ENCODE assay signal across 17 mouse cellular contexts in genomic region chr8:81581817-81582437, GRCm38 (mm10).
DNase-seq lines count a peak whose midpoint lies in the region; ATAC-seq and TF ChIP-seq lines count a peak whose summit lies in the region.
"Had no signal": no experiment of that assay in that cellular context is flagged by ENCODE, and none has a peak within 500 bp of the region (broad histone marks: within the 10 kb centered on the region; RNA-seq: fewer than 3 reads in every experiment).

No protein-coding gene starts in this region.

- no peak overlapping the region for H3K4me2 ChIP-seq in liver, embryonic 12.5 days
- H3K4me2 ChIP-seq: heart, embryonic 13.5 days; limb, embryonic 15.5 days; lung, embryonic 15.5 days; midbrain, embryonic 13.5 days had no signal

- 0 out of 2 replicates have a peak, but pooled peaks have one; percentile 12 for ATAC-seq in cerebellum, adult (ENCODE audit: insufficient number of reproducible peaks, low FRiP score, low TSS enrichment)
- no peak for ATAC-seq in liver, embryonic 12.5 days
- ATAC-seq: midbrain, embryonic 13.5 days had no signal

- peak overlapping the region; percentile 49; the same call in 1 of the 2 replicates for H3K27ac ChIP-seq in kidney, adult 2 months (ENCODE audit: insufficient read depth, low read depth, low read length)
- H3K27ac ChIP-seq in liver, embryonic 12.5 days: no peak overlapping the region
- H3K27ac ChIP-seq: heart, embryonic 13.5 days; limb, embryonic 15.5 days; lung, embryonic 15.5 days; midbrain, embryonic 13.5 days had no signal

- no peak for DNase-seq in cerebellum, adult 18-20 months
- DNase-seq in kidney, adult 2 months: peak; percentile 85
- peak; percentile 65 for DNase-seq in kidney, postnatal 14 days
- DNase-seq in lung, postnatal 25 days (ENCODE audit: low spot score): peak; percentile 67
- DNase-seq in urinary bladder, adult 2 months (ENCODE audit: low spot score): no peak
- DNase-seq in layer of hippocampus, adult 9-11 months: no peak
- DNase-seq: B cell, adult 2 months; cerebellum, postnatal 36 days; gastrocnemius, postnatal 36 days; right cerebral cortex, postnatal 14 days had no signal

- H3K9me3 ChIP-seq in liver, embryonic 12.5 days (replicated peaks): no peaks in the 10 kb centered on the region
- H3K9me3 ChIP-seq: heart, embryonic 13.5 days; limb, embryonic 15.5 days; lung, embryonic 15.5 days; midbrain, embryonic 13.5 days had no signal

- H3K4me1 ChIP-seq in kidney, adult 2 months (ENCODE audit: control insufficient read depth, insufficient read depth, low read length): 0 out of 2 replicates have a peak, but pooled peaks cover 2% of the 10 kb centered on the region
- H3K4me1 ChIP-seq in liver, embryonic 12.5 days: no peaks in the 10 kb centered on the region
- H3K4me1 ChIP-seq: midbrain, embryonic 13.5 days had no signal

- H3K4me3 ChIP-seq in kidney, adult 2 months (ENCODE audit: insufficient read depth, low read depth, low read length): no peak overlapping the region
- H3K4me3 ChIP-seq in liver, embryonic 12.5 days: no peak overlapping the region
- H3K4me3 ChIP-seq: heart, embryonic 13.5 days; limb, embryonic 15.5 days; lung, embryonic 15.5 days; midbrain, embryonic 13.5 days; myocyte had no signal

- 63% methylated on average over 2 of the region's 2 CpGs for WGBS in kidney, adult 2 months
- 60% methylated on average over 2 of the region's 2 CpGs for WGBS in liver, embryonic 12.5 days (ENCODE audit: insufficient replicate concordance)

- H3K36me3 ChIP-seq in kidney, adult 2 months (ENCODE audit: control insufficient read depth, insufficient read depth, low read length): no peaks in the 10 kb centered on the region
- no peaks in the 10 kb centered on the region for H3K36me3 ChIP-seq in liver, embryonic 12.5 days
- H3K36me3 ChIP-seq: heart, embryonic 13.5 days; limb, embryonic 15.5 days; lung, embryonic 15.5 days; midbrain, embryonic 13.5 days had no signal

- H3K27me3 ChIP-seq in kidney, adult 2 months (replicated peaks; ENCODE audit: control insufficient read depth, insufficient read depth, low read length): no peaks in the 10 kb centered on the region
- no peaks in the 10 kb centered on the region for H3K27me3 ChIP-seq in liver, embryonic 12.5 days (replicated peaks)
- H3K27me3 ChIP-seq: heart, embryonic 13.5 days; limb, embryonic 15.5 days; lung, embryonic 15.5 days; midbrain, embryonic 13.5 days had no signal

- TF ChIP-seq CTCF in kidney, adult 2 months (conservative IDR thresholded peaks at IDR 0.05; ENCODE audit: insufficient read depth, insufficient read length, low read depth, low read length): no peak

- no peak overlapping the region for H3K9ac ChIP-seq in liver, embryonic 12.5 days
- H3K9ac ChIP-seq: heart, embryonic 13.5 days; limb, embryonic 15.5 days; lung, embryonic 15.5 days; midbrain, embryonic 13.5 days had no signal

- no peak for TF ChIP-seq POLR2A in kidney, adult 2 months (IDR thresholded peaks at IDR 0.05; ENCODE audit: low read depth, low read length)

Comparison
In these comparisons a context has a peak if more than half of its experiments do, and no peak if none do; other contexts are left out.
1. DNase-seq: peak in kidney, adult 2 months (single experiment), kidney, postnatal 14 days (single experiment) and lung, postnatal 25 days (single experiment); none in cerebellum, adult 18-20 months (0 of 2), urinary bladder, adult 2 months (single experiment) and layer of hippocampus, adult 9-11 months (single experiment).